Mouse (Mus musculus): ENCODE measurements around the gene Urb2. TPM values are rescaled to one million over a fixed set of nuclear protein-coding genes. Genes with fewer than 3 reads are reported as not detected.

Gene Urb2
- polyA plus RNA-seq, 1 experiment from 2014 or later, result 5.7 TPM

DNA sequence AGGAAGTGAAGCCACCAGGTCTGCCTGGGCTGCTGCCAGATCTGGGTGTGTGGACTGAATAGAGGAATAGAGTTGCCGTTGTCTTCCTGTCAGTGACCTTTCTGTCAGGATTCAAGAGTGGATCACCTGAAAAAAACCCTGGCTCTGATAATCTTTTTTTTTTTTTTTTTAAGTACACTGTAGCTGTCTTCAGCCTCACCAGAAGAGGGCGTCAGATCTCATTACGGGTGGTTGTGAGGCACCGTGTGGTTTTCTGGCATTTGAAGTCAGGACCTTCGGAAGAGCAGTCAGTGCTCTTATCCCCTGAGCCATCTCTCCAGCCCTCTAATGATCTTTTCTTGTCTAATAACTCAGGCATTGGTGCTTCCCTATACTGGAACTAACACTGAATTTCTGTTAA is 12.1 kb downstream of the Urb2 start:
- Histone ChIP-seq H3K4me3 (replicated peaks; ENCODE audit: low read depth, low read length) (no peak overlapping the region), H3K36me3 (ENCODE audit: control insufficient read depth, insufficient read depth, low read length) (peaks cover 71% of the 10 kb centered on the region), H3K9ac (replicated peaks; ENCODE audit: low read length) (no peak overlapping the region), H3K9me3 (ENCODE audit: control insufficient read depth, low read length) (no peaks in the 10 kb centered on the region), H3K27me3 (ENCODE audit: control insufficient read depth, insufficient read depth, low read length) (no peaks in the 10 kb centered on the region), H3K4me2 (ENCODE audit: low read length) (no peak overlapping the region), H3K4me1 (ENCODE audit: control insufficient read depth, insufficient read depth, low read length) (no peaks in the 10 kb centered on the region), H3K27ac (replicated peaks; ENCODE audit: low read depth, low read length) (no peak overlapping the region)
- ATAC-seq (ENCODE audit: low FRiP score, low TSS enrichment) (no peak), DNase-seq (no peak)
- 77% methylated on average over 5 of the region's 5 CpGs for WGBS

DNA sequence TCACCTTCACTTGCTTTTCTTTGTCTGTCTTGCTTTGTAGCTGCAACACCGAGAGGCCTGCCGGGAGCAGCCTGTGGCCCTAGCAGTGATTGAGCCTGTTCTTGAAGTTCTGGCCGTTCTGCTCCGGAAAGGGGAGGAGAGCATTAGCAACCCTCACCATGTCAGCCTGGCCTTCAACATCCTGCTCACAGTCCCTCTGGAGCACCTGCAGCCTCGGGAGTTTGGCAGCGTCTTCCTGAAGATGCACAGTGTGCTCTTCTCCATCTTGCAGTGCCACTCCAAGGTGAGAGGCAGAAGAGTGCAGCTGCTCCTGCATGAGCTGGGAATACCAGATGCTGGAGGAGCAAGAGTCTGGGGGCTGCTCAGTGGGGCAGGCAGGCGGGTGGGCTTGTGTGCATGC is 16.8 kb downstream of the Urb2 start:
- Histone ChIP-seq H3K36me3 (ENCODE audit: control insufficient read depth, insufficient read depth, low read length) (peaks cover 73% of the 10 kb centered on the region), H3K9me3 (ENCODE audit: control insufficient read depth, low read length) (no peaks in the 10 kb centered on the region), H3K9ac (replicated peaks; ENCODE audit: low read length) (no peak overlapping the region), H3K4me3 (replicated peaks; ENCODE audit: low read depth, low read length) (no peak overlapping the region), H3K27me3 (ENCODE audit: control insufficient read depth, insufficient read depth, low read length) (no peaks in the 10 kb centered on the region), H3K4me1 (ENCODE audit: control insufficient read depth, insufficient read depth, low read length) (no peaks in the 10 kb centered on the region), H3K4me2 (ENCODE audit: low read length) (no peak overlapping the region), H3K27ac (replicated peaks; ENCODE audit: low read depth, low read length) (no peak overlapping the region)
- no peak for DNase-seq
- no peak for ATAC-seq (ENCODE audit: low FRiP score, low TSS enrichment)
- 93% methylated on average over 7 of the region's 7 CpGs for WGBS

DNA sequence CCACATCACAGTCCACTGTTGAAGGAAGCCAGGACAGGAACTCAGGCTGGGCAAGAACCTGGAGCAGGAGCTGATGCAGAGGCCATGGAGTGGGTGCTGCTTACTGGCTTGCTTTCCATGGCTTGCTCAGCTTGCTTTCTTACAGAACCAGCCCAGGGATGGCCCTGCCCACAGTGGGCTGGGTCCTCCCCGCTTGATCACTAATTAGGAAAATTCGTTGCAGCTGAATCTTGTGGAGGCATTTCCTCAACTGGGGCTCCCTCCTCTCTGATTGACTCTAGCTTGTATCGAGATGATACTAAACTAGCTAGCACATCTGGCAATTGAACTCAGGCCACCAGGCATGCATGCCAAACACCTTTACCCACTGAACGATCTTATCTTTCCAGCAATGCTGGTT is 18.0 kb downstream of the Urb2 start:
- no peak overlapping the region for H3K4me3 ChIP-seq (replicated peaks; ENCODE audit: low read depth, low read length)
- H3K27me3 ChIP-seq (ENCODE audit: control insufficient read depth, insufficient read depth, low read length), result no peaks in the 10 kb centered on the region
- H3K9ac ChIP-seq (replicated peaks; ENCODE audit: low read length), result no peak overlapping the region
- no peaks in the 10 kb centered on the region for H3K9me3 ChIP-seq (ENCODE audit: control insufficient read depth, low read length)
- DNase-seq, result no peak
- no peak for ATAC-seq (ENCODE audit: low FRiP score, low TSS enrichment)
- 94% methylated on average over 4 of the region's 4 CpGs for WGBS
- H3K36me3 ChIP-seq (ENCODE audit: control insufficient read depth, insufficient read depth, low read length), result peaks cover 77% of the 10 kb centered on the region
- H3K4me1 ChIP-seq (ENCODE audit: control insufficient read depth, insufficient read depth, low read length), result no peaks in the 10 kb centered on the region
- no peak overlapping the region for H3K27ac ChIP-seq (replicated peaks; ENCODE audit: low read depth, low read length)
- no peak overlapping the region for H3K4me2 ChIP-seq (ENCODE audit: low read length)

DNA sequence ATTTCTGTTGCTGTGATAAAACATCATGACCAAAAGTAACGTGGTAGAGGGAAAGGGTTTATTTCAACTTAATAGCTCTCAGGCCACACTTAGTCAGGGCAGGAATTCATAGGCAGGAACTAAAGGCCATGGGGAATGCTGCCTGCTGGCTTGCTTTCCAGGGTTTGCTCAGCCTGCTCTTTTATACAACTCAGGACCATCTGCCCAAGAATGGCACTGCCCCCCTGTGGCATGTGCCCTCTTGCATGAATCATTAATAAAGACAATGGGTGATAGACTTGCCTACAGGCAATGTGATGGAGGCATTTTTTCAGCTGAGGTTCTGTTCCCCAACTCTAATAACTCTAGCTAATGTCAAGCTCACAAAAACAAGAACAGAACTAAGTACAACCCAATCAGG is 20.9 kb downstream of the Urb2 start:
- ATAC-seq (ENCODE audit: low FRiP score, low TSS enrichment) (no peak), DNase-seq (no peak)
- 78% methylated on average over 1 of the region's 1 CpGs for WGBS
- Histone ChIP-seq H3K36me3 (ENCODE audit: control insufficient read depth, insufficient read depth, low read length) (peaks cover 75% of the 10 kb centered on the region), H3K27ac (replicated peaks; ENCODE audit: low read depth, low read length) (no peak overlapping the region), H3K4me2 (ENCODE audit: low read length) (no peak overlapping the region), H3K9ac (replicated peaks; ENCODE audit: low read length) (no peak overlapping the region), H3K9me3 (ENCODE audit: control insufficient read depth, low read length) (no peaks in the 10 kb centered on the region), H3K27me3 (ENCODE audit: control insufficient read depth, insufficient read depth, low read length) (no peaks in the 10 kb centered on the region), H3K4me3 (replicated peaks; ENCODE audit: low read depth, low read length) (no peak overlapping the region), H3K4me1 (ENCODE audit: control insufficient read depth, insufficient read depth, low read length) (no peaks in the 10 kb centered on the region)

DNA sequence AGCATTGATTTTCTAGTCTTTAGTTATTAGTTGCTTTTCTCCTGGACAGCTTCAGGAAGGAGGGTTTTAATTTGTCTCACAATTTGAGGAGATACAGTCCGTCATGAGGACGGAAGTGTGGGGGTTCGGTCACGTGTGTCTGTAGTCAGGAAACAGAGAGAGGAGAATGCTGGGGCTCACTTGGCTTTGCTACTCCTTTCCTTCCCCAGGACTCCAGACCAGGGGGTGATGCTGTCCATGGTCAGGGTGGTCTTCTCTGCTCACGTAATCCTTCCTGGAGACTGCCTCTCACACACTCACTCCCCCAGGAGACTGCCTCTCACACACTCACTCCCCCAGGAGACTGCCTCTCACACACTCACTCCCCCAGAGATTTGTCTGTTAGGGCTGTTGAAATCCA is 23.1 kb downstream of the Urb2 start:
- no peak for DNase-seq
- peaks cover 61% of the 10 kb centered on the region for H3K36me3 ChIP-seq (ENCODE audit: control insufficient read depth, insufficient read depth, low read length)
- no peaks in the 10 kb centered on the region for H3K27me3 ChIP-seq (ENCODE audit: control insufficient read depth, insufficient read depth, low read length)
- H3K4me3 ChIP-seq (replicated peaks; ENCODE audit: low read depth, low read length), result no peak overlapping the region
- no peaks in the 10 kb centered on the region for H3K4me1 ChIP-seq (ENCODE audit: control insufficient read depth, insufficient read depth, low read length)
- ATAC-seq (ENCODE audit: low FRiP score, low TSS enrichment), result no peak
- H3K9ac ChIP-seq (replicated peaks; ENCODE audit: low read length), result no peak overlapping the region
- no peaks in the 10 kb centered on the region for H3K9me3 ChIP-seq (ENCODE audit: control insufficient read depth, low read length)
- no peak overlapping the region for H3K4me2 ChIP-seq (ENCODE audit: low read length)
- WGBS, result 91% methylated on average over 5 of the region's 5 CpGs
- H3K27ac ChIP-seq (replicated peaks; ENCODE audit: low read depth, low read length), result no peak overlapping the region

DNA sequence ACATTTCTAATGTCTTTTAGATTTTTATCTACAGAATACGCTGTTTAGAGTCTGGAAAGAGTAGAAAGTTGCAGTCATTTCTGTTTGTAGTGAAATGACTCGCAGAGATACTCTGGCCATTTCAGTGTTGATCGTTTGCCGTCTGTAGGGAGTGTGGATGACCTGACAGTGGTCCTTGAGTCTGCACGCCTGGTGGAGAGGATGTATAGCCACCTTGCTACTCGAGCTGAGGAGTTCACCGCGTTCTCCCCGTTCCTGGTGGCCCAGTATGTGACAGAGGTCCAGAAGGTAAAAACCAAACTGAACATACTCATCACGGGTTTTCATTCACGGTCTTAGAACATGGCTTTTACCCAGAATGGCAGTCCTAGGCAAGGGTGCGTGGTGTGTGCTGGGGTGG is 23.6 kb downstream of the Urb2 start:
- ATAC-seq (ENCODE audit: low FRiP score, low TSS enrichment) (no peak), DNase-seq (no peak)
- H3K4me2 ChIP-seq (ENCODE audit: low read length), result no peak overlapping the region
- WGBS, result 94% methylated on average over 12 of the region's 12 CpGs
- no peak overlapping the region for H3K27ac ChIP-seq (replicated peaks; ENCODE audit: low read depth, low read length)
- no peak overlapping the region for H3K9ac ChIP-seq (replicated peaks; ENCODE audit: low read length)
- H3K4me3 ChIP-seq (replicated peaks; ENCODE audit: low read depth, low read length), result no peak overlapping the region
- peaks cover 56% of the 10 kb centered on the region for H3K36me3 ChIP-seq (ENCODE audit: control insufficient read depth, insufficient read depth, low read length)
- H3K9me3 ChIP-seq (ENCODE audit: control insufficient read depth, low read length), result no peaks in the 10 kb centered on the region
- no peaks in the 10 kb centered on the region for H3K4me1 ChIP-seq (ENCODE audit: control insufficient read depth, insufficient read depth, low read length)
- no peaks in the 10 kb centered on the region for H3K27me3 ChIP-seq (ENCODE audit: control insufficient read depth, insufficient read depth, low read length)

DNA sequence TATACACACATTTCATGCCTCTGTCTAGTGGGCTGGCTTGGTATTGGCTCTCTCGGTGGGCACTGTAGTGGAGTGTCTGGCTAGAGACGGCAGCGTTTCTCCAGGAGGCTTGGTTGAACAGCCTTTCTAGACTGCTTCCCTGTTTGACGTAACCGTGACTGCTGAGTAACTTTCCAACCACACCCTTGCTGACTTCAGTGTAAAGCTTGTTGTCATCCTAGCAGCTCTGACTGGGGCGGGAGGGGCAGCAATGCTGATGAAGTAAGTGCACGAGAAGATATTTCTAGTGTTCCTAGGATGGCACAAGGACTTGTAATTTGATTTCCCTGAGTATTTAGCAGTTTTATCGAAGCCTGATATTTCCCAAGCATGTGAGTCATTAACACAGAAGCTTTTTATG is 24.5 kb downstream of the Urb2 start:
- DNase-seq, result no peak
- Histone ChIP-seq H3K27ac (replicated peaks; ENCODE audit: low read depth, low read length) (no peak overlapping the region), H3K27me3 (ENCODE audit: control insufficient read depth, insufficient read depth, low read length) (no peaks in the 10 kb centered on the region), H3K4me1 (ENCODE audit: control insufficient read depth, insufficient read depth, low read length) (no peaks in the 10 kb centered on the region), H3K9me3 (ENCODE audit: control insufficient read depth, low read length) (no peaks in the 10 kb centered on the region), H3K4me2 (ENCODE audit: low read length) (no peak overlapping the region), H3K36me3 (ENCODE audit: control insufficient read depth, insufficient read depth, low read length) (peaks cover 56% of the 10 kb centered on the region), H3K9ac (replicated peaks; ENCODE audit: low read length) (no peak overlapping the region), H3K4me3 (replicated peaks; ENCODE audit: low read depth, low read length) (no peak overlapping the region)
- no peak for ATAC-seq (ENCODE audit: low FRiP score, low TSS enrichment)
- 94% methylated on average over 8 of the region's 8 CpGs for WGBS

DNA sequence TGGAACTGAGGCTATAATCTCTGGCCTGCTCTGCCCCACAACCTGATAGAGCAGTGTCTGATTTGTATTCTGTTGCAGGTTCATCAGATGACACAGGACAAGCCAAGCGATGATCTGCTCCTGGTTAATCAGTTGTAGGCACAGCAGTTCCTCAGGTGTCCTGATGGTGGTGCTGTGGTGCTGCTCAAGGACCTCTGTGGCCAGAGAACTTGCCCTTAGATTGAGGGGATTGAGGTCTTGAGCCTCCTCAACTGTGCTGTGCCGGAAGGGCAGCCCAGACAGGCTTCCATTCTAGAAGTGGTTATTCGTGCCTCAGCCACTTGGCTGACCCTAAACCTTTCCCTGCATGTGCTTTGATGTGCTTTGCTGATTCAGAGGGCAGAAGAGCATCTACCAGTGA is 30.8 kb downstream of the Urb2 start:
- ATAC-seq (ENCODE audit: low FRiP score, low TSS enrichment), result no peak
- 14% methylated on average over 3 of the region's 3 CpGs for WGBS
- H3K4me1 ChIP-seq (ENCODE audit: control insufficient read depth, insufficient read depth, low read length), result no peaks in the 10 kb centered on the region
- H3K36me3 ChIP-seq (ENCODE audit: control insufficient read depth, insufficient read depth, low read length), result peaks cover 15% of the 10 kb centered on the region
- H3K9ac ChIP-seq (replicated peaks; ENCODE audit: low read length), result no peak overlapping the region
- peak; percentile 88 for DNase-seq
- no peak overlapping the region for H3K27ac ChIP-seq (replicated peaks; ENCODE audit: low read depth, low read length)
- H3K27me3 ChIP-seq (ENCODE audit: control insufficient read depth, insufficient read depth, low read length), result no peaks in the 10 kb centered on the region
- H3K4me2 ChIP-seq (ENCODE audit: low read length), result no peak overlapping the region
- no peaks in the 10 kb centered on the region for H3K9me3 ChIP-seq (ENCODE audit: control insufficient read depth, low read length)
- H3K4me3 ChIP-seq (replicated peaks; ENCODE audit: low read depth, low read length), result no peak overlapping the region

DNA sequence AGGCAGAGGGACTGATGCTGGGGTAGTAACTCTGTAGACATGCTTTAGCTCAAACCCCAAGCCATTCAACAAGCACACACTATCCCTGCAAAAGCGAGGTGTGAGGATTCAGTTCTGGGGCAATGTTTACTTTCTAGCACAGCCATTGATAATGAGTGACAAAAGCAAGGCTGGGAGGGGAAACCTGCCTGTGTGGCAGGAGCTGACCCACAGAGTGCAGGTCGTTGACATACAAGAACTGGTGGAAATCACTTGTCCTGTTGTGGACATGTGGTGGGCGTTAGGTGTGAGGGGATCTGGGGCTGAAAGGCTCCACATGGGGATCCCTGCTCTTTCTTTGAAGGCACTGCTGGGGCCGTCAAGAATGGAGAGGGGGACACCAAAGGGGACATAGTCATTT is 31.3 kb downstream of the Urb2 start:
- Histone ChIP-seq H3K4me1 (ENCODE audit: control insufficient read depth, insufficient read depth, low read length) (no peaks in the 10 kb centered on the region), H3K27ac (replicated peaks; ENCODE audit: low read depth, low read length) (no peak overlapping the region), H3K36me3 (ENCODE audit: control insufficient read depth, insufficient read depth, low read length) (peaks cover 11% of the 10 kb centered on the region), H3K27me3 (ENCODE audit: control insufficient read depth, insufficient read depth, low read length) (no peaks in the 10 kb centered on the region), H3K9me3 (ENCODE audit: control insufficient read depth, low read length) (no peaks in the 10 kb centered on the region), H3K4me2 (ENCODE audit: low read length) (no peak overlapping the region), H3K4me3 (replicated peaks; ENCODE audit: low read depth, low read length) (no peak overlapping the region), H3K9ac (replicated peaks; ENCODE audit: low read length) (no peak overlapping the region)
- ATAC-seq (ENCODE audit: low FRiP score, low TSS enrichment) (no peak), DNase-seq (no peak)
- 74% methylated on average over 4 of the region's 4 CpGs for WGBS
